In the genomic region with DNA sequence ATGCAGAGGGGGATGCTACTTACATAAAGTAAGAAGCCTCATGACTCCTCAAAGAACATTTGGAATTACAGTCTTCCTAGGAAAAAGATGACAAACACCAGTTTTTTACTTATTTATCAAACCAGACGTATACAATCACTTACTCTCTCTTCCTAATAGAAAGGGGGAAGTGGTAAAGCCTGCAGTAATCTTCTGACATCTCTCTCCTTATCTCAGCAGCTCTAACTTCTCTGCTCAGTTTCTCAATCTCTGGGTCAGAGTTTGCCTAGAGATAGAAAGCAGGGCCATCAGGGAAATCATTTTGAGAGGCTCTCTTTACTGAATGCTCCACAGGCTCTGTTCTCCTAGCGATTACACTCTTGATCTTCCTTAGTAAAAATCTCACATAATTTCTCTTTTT, we compare ENCODE assay signal across 18 mouse cellular contexts.
"Had no signal": no experiment of that assay in that cellular context is flagged by ENCODE, and none has a peak within 500 bp of the region (broad histone marks: within the 10 kb centered on the region; RNA-seq: fewer than 3 reads in every experiment).

No protein-coding gene starts in this region.

- H3K27me3 ChIP-seq: lung, embryonic 15.5 days; midbrain, embryonic 12.5 days; neural tube, embryonic 12.5 days; stomach, embryonic 15.5 days had no signal

- H3K4me3 ChIP-seq: lung, embryonic 15.5 days; midbrain, embryonic 10.5 days; midbrain, embryonic 12.5 days; neural tube, embryonic 12.5 days; stomach, embryonic 15.5 days had no signal

- H3K27ac ChIP-seq: lung, embryonic 15.5 days; macrophage; midbrain, embryonic 10.5 days; midbrain, embryonic 12.5 days; neural tube, embryonic 12.5 days; stomach, embryonic 15.5 days; stomach, postnatal 0 days had no signal

- H3K9ac ChIP-seq: liver, postnatal 0 days; lung, embryonic 15.5 days; midbrain, embryonic 12.5 days; neural tube, embryonic 12.5 days; stomach, embryonic 15.5 days had no signal

- H3K4me2 ChIP-seq: lung, embryonic 15.5 days; midbrain, embryonic 12.5 days; neural tube, embryonic 12.5 days; stomach, embryonic 15.5 days had no signal

- H3K36me3 ChIP-seq: lung, embryonic 15.5 days; midbrain, embryonic 10.5 days; midbrain, embryonic 12.5 days; neural tube, embryonic 12.5 days; stomach, embryonic 15.5 days had no signal

- ATAC-seq: liver, postnatal 0 days; lung, postnatal 0 days; midbrain, embryonic 16.5 days had no signal

- DNase-seq: liver, postnatal 0 days; lung, adult 2 months; lung, postnatal 14 days; lung, postnatal 36 days; midbrain, embryonic 14.5 days; right cerebral cortex, postnatal 14 days; thymus, adult 2 months; thymus, postnatal 25 days; thymus, postnatal 4 days had no signal

- H3K9me3 ChIP-seq: lung, embryonic 15.5 days; midbrain, embryonic 10.5 days; midbrain, embryonic 12.5 days; neural tube, embryonic 12.5 days; stomach, embryonic 15.5 days had no signal

- H3K4me1 ChIP-seq: lung, embryonic 15.5 days; midbrain, embryonic 10.5 days; midbrain, embryonic 12.5 days; neural tube, embryonic 12.5 days; stomach, embryonic 15.5 days had no signal
